Mouse (Mus musculus): Measurements from ENCODE around the gene Prss45. TPM values are rescaled to one million over a fixed set of nuclear protein-coding genes. Genes with fewer than 3 reads are reported as not detected.
"Not testable (repeated sequence)": the region's sequence is repeated elsewhere in the genome, so short reads cannot be mapped to it uniquely, and the experiment has no call there.

The Prss45 gene
- polyA plus RNA-seq, 1 experiment from 2014 or later, result not detected

- no peak for DNase-seq (ENCODE audit: low spot score)
- ATAC-seq (replicated peaks; ENCODE audit: low FRiP score, low read depth), result no peak
- no peak overlapping the region for H3K4me3 ChIP-seq (replicated peaks; ENCODE audit: low read depth, low read length)
- no peaks in the 10 kb centered on the region for H3K9me3 ChIP-seq (replicated peaks; ENCODE audit: low read length)
- TF ChIP-seq CTCF (IDR thresholded peaks at IDR 0.05; ENCODE audit: low read depth), result no peak
- no peaks in the 10 kb centered on the region for H3K27me3 ChIP-seq (ENCODE audit: insufficient read depth, low read length)
- 67% methylated on average over 4 of the region's 4 CpGs for WGBS
- no peaks in the 10 kb centered on the region for H3K36me3 ChIP-seq (ENCODE audit: insufficient read depth, low read length)
- no peak overlapping the region for H3K27ac ChIP-seq
- H3K4me1 ChIP-seq (replicated peaks; ENCODE audit: insufficient read depth, low read length), result no peaks in the 10 kb centered on the region
- H3K4me2 ChIP-seq (ENCODE audit: low read length), result no peak overlapping the region
- H3K9ac ChIP-seq (ENCODE audit: low read depth, low read length), result no peak overlapping the region
These were observed 31.1 kb upstream of the Prss45 start for GRCm38 (mm10) chr9:110803294-110803693.

GRCm38 (mm10) chr9:110810051-110810450 lies 24.3 kb upstream of the Prss45 start:
- WGBS, result 78% methylated on average over 4 of the region's 4 CpGs
- no peaks in the 10 kb centered on the region for H3K4me1 ChIP-seq (replicated peaks; ENCODE audit: insufficient read depth, low read length)
- H3K4me2 ChIP-seq (ENCODE audit: low read length), result no peak overlapping the region
- H3K9ac ChIP-seq (ENCODE audit: low read depth, low read length), result no peak overlapping the region
- H3K4me3 ChIP-seq (replicated peaks; ENCODE audit: low read depth, low read length), result no peak overlapping the region
- no peak for DNase-seq (ENCODE audit: low spot score)
- no peaks in the 10 kb centered on the region for H3K9me3 ChIP-seq (replicated peaks; ENCODE audit: low read length)
- no peak overlapping the region for H3K27ac ChIP-seq
- no peak for ATAC-seq (replicated peaks; ENCODE audit: low FRiP score, low read depth)
- no peak for TF ChIP-seq CTCF (IDR thresholded peaks at IDR 0.05; ENCODE audit: low read depth)
- H3K27me3 ChIP-seq (ENCODE audit: insufficient read depth, low read length), result no peaks in the 10 kb centered on the region
- H3K36me3 ChIP-seq (ENCODE audit: insufficient read depth, low read length), result no peaks in the 10 kb centered on the region

- H3K9me3 ChIP-seq (replicated peaks; ENCODE audit: low read length), result no peaks in the 10 kb centered on the region
- 59% methylated on average over 17 of the region's 18 CpGs for WGBS
- no peak for ATAC-seq (replicated peaks; ENCODE audit: low FRiP score, low read depth)
These were observed 20.6 kb upstream of the Prss45 start, which contains the start of gene Prss44 for GRCm38 (mm10) chr9:110813789-110814188. TSS of gene Prss44 (plus strand) at chr9:110813994.

GRCm38 (mm10) chr9:110820546-110820945 lies 13.8 kb upstream of the Prss45 start:
- DNase-seq (ENCODE audit: low spot score), result not testable (repeated sequence)

More at GRCm38 (mm10) chr9:110813789-110814188, 20.6 kb upstream of the Prss45 start, which contains the start of gene Prss44:
- Histone ChIP-seq H3K4me2 (ENCODE audit: low read length) (no peak within 1 kb of the TSS), H3K4me3 (replicated peaks; ENCODE audit: low read depth, low read length) (no peak within 1 kb of the TSS), H3K4me1 (replicated peaks; ENCODE audit: insufficient read depth, low read length) (no peaks in the 10 kb centered on the region), H3K27ac (no peak within 1 kb of the TSS), H3K36me3 (ENCODE audit: insufficient read depth, low read length) (no peaks in the 10 kb centered on the region), H3K9ac (ENCODE audit: low read depth, low read length) (no peak within 1 kb of the TSS), H3K27me3 (ENCODE audit: insufficient read depth, low read length) (no peaks in the 10 kb centered on the region)
- no peak for DNase-seq (ENCODE audit: low spot score)
- no peak for TF ChIP-seq CTCF (IDR thresholded peaks at IDR 0.05; ENCODE audit: low read depth)

GRCm38 (mm10) chr9:110821436-110821835 lies 13.0 kb upstream of the Prss45 start:
- TF ChIP-seq CTCF (IDR thresholded peaks at IDR 0.05; ENCODE audit: low read depth), result no peak
- H3K27ac ChIP-seq, result no peak overlapping the region
- 81% methylated on average over 7 of the region's 7 CpGs for WGBS
- H3K27me3 ChIP-seq (ENCODE audit: insufficient read depth, low read length), result no peaks in the 10 kb centered on the region
- H3K9ac ChIP-seq (ENCODE audit: low read depth, low read length), result no peak overlapping the region
- H3K36me3 ChIP-seq (ENCODE audit: insufficient read depth, low read length), result no peaks in the 10 kb centered on the region
- H3K4me3 ChIP-seq (replicated peaks; ENCODE audit: low read depth, low read length), result no peak overlapping the region
- no peaks in the 10 kb centered on the region for H3K4me1 ChIP-seq (replicated peaks; ENCODE audit: insufficient read depth, low read length)
- no peak overlapping the region for H3K4me2 ChIP-seq (ENCODE audit: low read length)
- H3K9me3 ChIP-seq (replicated peaks; ENCODE audit: low read length), result no peaks in the 10 kb centered on the region
- ATAC-seq (replicated peaks; ENCODE audit: low FRiP score, low read depth) (no peak), DNase-seq (ENCODE audit: low spot score) (no peak)

More at GRCm38 (mm10) chr9:110820546-110820945, 13.8 kb upstream of the Prss45 start:
- H3K4me1 ChIP-seq (replicated peaks; ENCODE audit: insufficient read depth, low read length); H3K36me3 ChIP-seq (ENCODE audit: insufficient read depth, low read length); ATAC-seq (replicated peaks; ENCODE audit: low FRiP score, low read depth); H3K9me3 ChIP-seq (replicated peaks; ENCODE audit: low read length); H3K27ac ChIP-seq; H3K9ac ChIP-seq (ENCODE audit: low read depth, low read length); H3K4me3 ChIP-seq (replicated peaks; ENCODE audit: low read depth, low read length); H3K4me2 ChIP-seq (ENCODE audit: low read length); H3K27me3 ChIP-seq (ENCODE audit: insufficient read depth, low read length): not testable (repeated sequence)

- no peak for ATAC-seq (replicated peaks; ENCODE audit: low FRiP score, low read depth)
- Histone ChIP-seq H3K36me3 (ENCODE audit: insufficient read depth, low read length) (no peaks in the 10 kb centered on the region), H3K9ac (ENCODE audit: low read depth, low read length) (no peak overlapping the region), H3K4me2 (ENCODE audit: low read length) (no peak overlapping the region), H3K27me3 (ENCODE audit: insufficient read depth, low read length) (no peaks in the 10 kb centered on the region), H3K9me3 (replicated peaks; ENCODE audit: low read length) (no peaks in the 10 kb centered on the region), H3K4me1 (replicated peaks; ENCODE audit: insufficient read depth, low read length) (no peaks in the 10 kb centered on the region), H3K4me3 (replicated peaks; ENCODE audit: low read depth, low read length) (no peak overlapping the region), H3K27ac (no peak overlapping the region)
- no peak for DNase-seq (ENCODE audit: low spot score)
- TF ChIP-seq CTCF (IDR thresholded peaks at IDR 0.05; ENCODE audit: low read depth), result no peak
- 79% methylated on average over 4 of the region's 4 CpGs for WGBS
These were observed 9.0 kb upstream of the Prss45 start for GRCm38 (mm10) chr9:110825426-110825825.

- no peak overlapping the region for H3K4me3 ChIP-seq (replicated peaks; ENCODE audit: low read depth, low read length)
- no peak overlapping the region for H3K27ac ChIP-seq
- no peak for TF ChIP-seq CTCF (IDR thresholded peaks at IDR 0.05; ENCODE audit: low read depth)
These were observed 8.6 kb upstream of the Prss45 start for GRCm38 (mm10) chr9:110825832-110826231.

More at GRCm38 (mm10) chr9:110825832-110826231, 8.6 kb upstream of the Prss45 start:
- WGBS, result 75% methylated on average over 7 of the region's 7 CpGs
- Histone ChIP-seq H3K4me2 (ENCODE audit: low read length) (no peak overlapping the region), H3K27me3 (ENCODE audit: insufficient read depth, low read length) (no peaks in the 10 kb centered on the region), H3K4me1 (replicated peaks; ENCODE audit: insufficient read depth, low read length) (no peaks in the 10 kb centered on the region), H3K9me3 (replicated peaks; ENCODE audit: low read length) (no peaks in the 10 kb centered on the region), H3K9ac (ENCODE audit: low read depth, low read length) (no peak overlapping the region), H3K36me3 (ENCODE audit: insufficient read depth, low read length) (no peaks in the 10 kb centered on the region)
- no peak for ATAC-seq (replicated peaks; ENCODE audit: low FRiP score, low read depth)
- DNase-seq (ENCODE audit: low spot score), result no peak

Data from kidney, postnatal 0 days (tissue).